Mouse (Mus musculus) liver, postnatal 0 days (tissue): ENCODE data around the gene Hsf3. TPM values are rescaled to one million over a fixed set of nuclear protein-coding genes. Genes with fewer than 3 reads are reported as not detected.

ENCODE experiments used
- ATAC-seq: fragments of 200-750 bp; cut with Nextera tagmentation; 2 replicates; pipeline ENCODE4 v1.8.0; 2017; ENCODE audit warnings: mild to moderate bottlenecking, moderate library complexity
- DNase-seq: peaks from one replicate; pipeline ENCODE4 v3.0.0-alpha.2; 2016
- H3K27ac ChIP-seq: fragments of 300-500 bp; sonication (generic); 2 replicates; pipeline ENCODE4 v1.5.1; 2014; ENCODE audit warnings: antibody characterized with exemption, moderate library complexity, mild to moderate bottlenecking, low read depth
- H3K27me3 ChIP-seq: fragments of 300-500 bp; sonication (generic); 2 replicates; pipeline ENCODE4 v1.6.1; 2014; ENCODE audit warnings: low read length, control low read depth, mixed read lengths; ENCODE audit not compliant: insufficient read depth
- H3K36me3 ChIP-seq: fragments of 300-500 bp; sonication (generic); replicated peaks from 2 replicates; pipeline ENCODE4 v1.6.1; 2014; ENCODE audit warnings: mild to moderate bottlenecking, control low read depth, low read length, moderate library complexity, mixed read lengths; ENCODE audit not compliant: insufficient read depth
- H3K4me1 ChIP-seq: fragments of 300-500 bp; sonication (generic); 2 replicates; pipeline ENCODE4 v1.6.1; 2014; ENCODE audit warnings: antibody characterized with exemption, mild to moderate bottlenecking, control low read depth; ENCODE audit not compliant: insufficient read depth
- H3K4me2 ChIP-seq: fragments of 300-500 bp; sonication (generic); 2 replicates; pipeline ENCODE4 v1.6.1; 2014; ENCODE audit warnings: low read depth, mild to moderate bottlenecking, low read length, moderate library complexity, mixed read lengths
- H3K4me3 ChIP-seq: fragments of 300-500 bp; sonication (generic); 2 replicates; pipeline ENCODE4 v1.5.1; 2014; ENCODE audit warnings: low read depth, low read length
- H3K9ac ChIP-seq: fragments of 300-500 bp; sonication (generic); replicated peaks from 2 replicates; pipeline ENCODE4 v1.6.1; 2014; ENCODE audit warnings: mild to moderate bottlenecking, moderate library complexity
- H3K9me3 ChIP-seq: fragments of 300-500 bp; sonication (generic); 2 replicates; pipeline ENCODE4 v1.6.1; 2016; ENCODE audit warnings: mild to moderate bottlenecking, control low read depth, low read length, mixed read lengths
- CTCF ChIP-seq: sonication (generic); IDR thresholded peaks from 2 replicates; pipeline ENCODE4 v1.5.1; 2016; ENCODE audit warnings: antibody characterized with exemption, low read depth
- EP300 ChIP-seq: IDR thresholded peaks from 2 replicates; pipeline ENCODE4 v1.6.1; 2016; ENCODE audit warnings: antibody characterized with exemption, low read depth, mild to moderate bottlenecking
- WGBS: fragments of 180-500 bp; shearing (Covaris S2); extraction: QIAGEN DNeasy Blood & Tissue Kit; methylation state at CpG from one replicate; pipeline ENCODE4 v1.1.7; 2014; ENCODE audit not compliant: insufficient replicate concordance; 5-methylcytosine and 5-hydroxymethylcytosine counted together
- polyA plus RNA-seq: library from polyadenylated mRNA; unstranded; fragments of >200 nt; fragmentation: Nextera tagmentation; extraction: Ambion mirVana; gene quantifications from 2 replicates; pipeline ENCODE4 v1.2.1, GENCODE M21; 2015

Gene Hsf3
- polyA plus RNA-seq, 1 experiment from 2014 or later, result not detected

GRCm38 (mm10) chrX:96339108-96339507 lies 117.0 kb downstream of the Hsf3 start:
- no peaks in the 10 kb centered on the region for H3K36me3 ChIP-seq
- no peak for DNase-seq
- TF ChIP-seq EP300 (no peak), CTCF (no peak)
- H3K4me3 ChIP-seq, result no peak overlapping the region
- WGBS, result 51% methylated on average over 2 of the region's 2 CpGs
- H3K9ac ChIP-seq, result no peak overlapping the region
- H3K4me1 ChIP-seq, result no peaks in the 10 kb centered on the region
- no peak overlapping the region for H3K4me2 ChIP-seq
- H3K27ac ChIP-seq, result no peak overlapping the region
- no peak for ATAC-seq
- H3K9me3 ChIP-seq, result no peaks in the 10 kb centered on the region
- no peaks in the 10 kb centered on the region for H3K27me3 ChIP-seq

GRCm38 (mm10) chrX:96329764-96330163 lies 126.3 kb downstream of the Hsf3 start:
- H3K27me3 ChIP-seq, result no peaks in the 10 kb centered on the region
- peak; percentile 43 for TF ChIP-seq CTCF
- no peak for TF ChIP-seq EP300
- DNase-seq (no peak), ATAC-seq (no peak)
- H3K36me3 ChIP-seq, result no peaks in the 10 kb centered on the region
- no peaks in the 10 kb centered on the region for H3K4me1 ChIP-seq
- H3K4me2 ChIP-seq, result no peak overlapping the region
- no peaks in the 10 kb centered on the region for H3K9me3 ChIP-seq
- H3K9ac ChIP-seq, result no peak overlapping the region
- no peak overlapping the region for H3K4me3 ChIP-seq
- 42% methylated on average over 4 of the region's 4 CpGs for WGBS
- H3K27ac ChIP-seq, result no peak overlapping the region

- DNase-seq (no peak), ATAC-seq (no peak)
- Histone ChIP-seq H3K4me2 (no peak within 1 kb of the TSS), H3K36me3 (no peaks in the 10 kb centered on the region), H3K4me3 (no peak within 1 kb of the TSS), H3K9ac (no peak within 1 kb of the TSS), H3K27me3 (no peaks in the 10 kb centered on the region), H3K9me3 (no peaks in the 10 kb centered on the region), H3K4me1 (no peaks in the 10 kb centered on the region), H3K27ac (no peak within 1 kb of the TSS)
- TF ChIP-seq CTCF (no peak), EP300 (no peak)
- WGBS, result 90% methylated on average over 3 of the region's 3 CpGs
These were observed 162.8 kb downstream of the Hsf3 start, which contains the start of gene Vsig4 for GRCm38 (mm10) chrX:96293338-96293737. TSS of gene Vsig4 (minus strand) at chrX:96293438.

GRCm38 (mm10) chrX:96256509-96256908 lies 199.6 kb downstream of the Hsf3 start:
- ATAC-seq (no peak), DNase-seq (no peak)
- H3K27ac ChIP-seq, result no peak overlapping the region
- no peak overlapping the region for H3K4me2 ChIP-seq
- H3K27me3 ChIP-seq, result no peaks in the 10 kb centered on the region
- no peaks in the 10 kb centered on the region for H3K9me3 ChIP-seq
- H3K4me3 ChIP-seq, result no peak overlapping the region
- no peaks in the 10 kb centered on the region for H3K36me3 ChIP-seq
- no peak for TF ChIP-seq EP300
- no peak for TF ChIP-seq CTCF
- H3K9ac ChIP-seq, result no peak overlapping the region
- no peaks in the 10 kb centered on the region for H3K4me1 ChIP-seq

Other genes with a start within 250 kb of the Hsf3 start
- 31.8 and 32.3 TPM in 2 replicates for gene Vsig4, start 162.9 kb downstream of the Hsf3 start, polyA plus RNA-seq
- gene Heph, start 935 bp downstream of the Hsf3 start, polyA plus RNA-seq, result 0.86 and 0.92 TPM in 2 replicates